Mouse (Mus musculus) intestine, embryonic 14.5 days (tissue): ENCODE data around the gene Fcrlb. TPM values are rescaled to one million over a fixed set of nuclear protein-coding genes. Genes with fewer than 3 reads are reported as not detected.

Source experiments
- ATAC-seq: fragments of 200-750 bp; cut with Nextera tagmentation; replicated peaks from 2 replicates; pipeline ENCODE4 v1.8.0; 2017; ENCODE audit warnings: low read depth, moderate number of reproducible peaks, moderate TSS enrichment, moderate library complexity; ENCODE audit not compliant: low FRiP score, low TSS enrichment
- DNase-seq: peaks from one replicate; pipeline ENCODE4 v3.0.0-alpha.2; 2018; ENCODE audit warnings: low spot score
- H3K27ac ChIP-seq: fragments of 300-500 bp; sonication (generic); 2 replicates; pipeline ENCODE4 v1.5.1; 2014; ENCODE audit warnings: low read depth, mild to moderate bottlenecking, control low read depth
- H3K27me3 ChIP-seq: fragments of 300-500 bp; sonication (generic); replicated peaks from 2 replicates; pipeline ENCODE4 v1.6.1; 2014; ENCODE audit warnings: low read length, control low read depth; ENCODE audit not compliant: control insufficient read depth, insufficient read depth
- H3K36me3 ChIP-seq: fragments of 300-500 bp; sonication (generic); 2 replicates; pipeline ENCODE4 v1.6.1; 2014; ENCODE audit warnings: low read length, control low read depth; ENCODE audit not compliant: control insufficient read depth, insufficient read depth
- H3K4me1 ChIP-seq: fragments of 300-500 bp; sonication (generic); replicated peaks from 2 replicates; pipeline ENCODE4 v1.6.1; 2014; ENCODE audit warnings: low read length, control low read depth, mixed read lengths; ENCODE audit not compliant: control insufficient read depth, insufficient read depth
- H3K4me2 ChIP-seq: fragments of 300-500 bp; sonication (generic); 2 replicates; pipeline ENCODE4 v1.6.1; 2014; ENCODE audit warnings: low read length
- H3K4me3 ChIP-seq: fragments of 300-500 bp; sonication (generic); 2 replicates; pipeline ENCODE4 v1.5.1; 2014; ENCODE audit warnings: low read depth, low read length, control low read depth, mixed read lengths
- H3K9ac ChIP-seq: fragments of 300-500 bp; sonication (generic); 2 replicates; pipeline ENCODE4 v1.6.1; 2014; ENCODE audit warnings: mild to moderate bottlenecking, low read length
- H3K9me3 ChIP-seq: fragments of 300-500 bp; sonication (generic); 2 replicates; pipeline ENCODE4 v1.6.1; 2016; ENCODE audit warnings: low read length, control low read depth; ENCODE audit not compliant: control insufficient read depth
- WGBS: fragments of 180-500 bp; shearing (Covaris S2); extraction: QIAGEN DNeasy Blood & Tissue Kit; methylation state at CpG from one replicate; pipeline ENCODE4 v1.1.7; 2014; 5-methylcytosine and 5-hydroxymethylcytosine counted together
- polyA plus RNA-seq: library from polyadenylated mRNA; unstranded; fragments of >200 nt; fragmentation: Nextera tagmentation; extraction: Ambion mirVana; gene quantifications from 2 replicates; pipeline ENCODE4 v1.2.1, GENCODE M21; 2014

Fcrlb gene
- polyA plus RNA-seq, 1 experiment from 2014 or later = not detected

DNA sequence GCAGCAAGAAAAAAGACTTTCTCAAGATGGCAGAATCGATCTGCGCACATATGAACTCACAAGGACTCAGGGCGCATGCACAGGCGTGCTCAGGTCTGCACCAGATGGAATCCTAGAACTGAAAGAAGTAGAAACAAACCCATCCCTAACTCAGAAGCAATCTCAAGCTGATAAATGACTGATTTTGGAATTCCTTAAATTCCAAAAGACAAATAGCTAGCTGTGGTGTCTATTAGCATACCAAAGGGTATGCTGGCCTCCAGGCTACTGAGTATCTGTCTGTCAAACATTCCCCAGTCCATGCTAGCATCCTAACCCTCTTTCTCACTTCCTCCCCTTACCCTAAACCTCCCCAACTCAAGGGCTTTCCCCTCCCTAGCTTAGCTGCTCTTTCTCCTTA, 23.4 kb downstream of the Fcrlb start:
- ATAC-seq (no peak), DNase-seq (no peak)
- Histone ChIP-seq H3K27ac (no peak overlapping the region), H3K36me3 (no peaks in the 10 kb centered on the region), H3K9ac (no peak overlapping the region), H3K27me3 (no peaks in the 10 kb centered on the region), H3K9me3 (no peaks in the 10 kb centered on the region), H3K4me3 (no peak overlapping the region), H3K4me2 (no peak overlapping the region), H3K4me1 (peaks cover 6% of the 10 kb centered on the region; the same call in 1 of the 2 replicates)
- 61% methylated on average over 4 of the region's 4 CpGs for WGBS

- DNase-seq (peak; percentile 50), ATAC-seq (no peak; the same call in 1 of the 2 replicates)
- Histone ChIP-seq H3K27me3 (no peaks in the 10 kb centered on the region), H3K4me1 (peaks cover 7% of the 10 kb centered on the region; the same call in 1 of the 2 replicates), H3K36me3 (peaks cover 5% of the 10 kb centered on the region; the same call in 1 of the 2 replicates), H3K4me3 (0 out of 2 replicates have a peak overlapping the region, but pooled peaks have one; percentile 98), H3K4me2 (peak overlapping the region; percentile 61), H3K27ac (no peak overlapping the region), H3K9me3 (no peaks in the 10 kb centered on the region), H3K9ac (no peak overlapping the region)
- WGBS = 18% methylated on average over 6 of the region's 6 CpGs
Measured at GRCm38 (mm10) chr1:170886044-170886458, 26.7 kb downstream of the Fcrlb start.

DNA sequence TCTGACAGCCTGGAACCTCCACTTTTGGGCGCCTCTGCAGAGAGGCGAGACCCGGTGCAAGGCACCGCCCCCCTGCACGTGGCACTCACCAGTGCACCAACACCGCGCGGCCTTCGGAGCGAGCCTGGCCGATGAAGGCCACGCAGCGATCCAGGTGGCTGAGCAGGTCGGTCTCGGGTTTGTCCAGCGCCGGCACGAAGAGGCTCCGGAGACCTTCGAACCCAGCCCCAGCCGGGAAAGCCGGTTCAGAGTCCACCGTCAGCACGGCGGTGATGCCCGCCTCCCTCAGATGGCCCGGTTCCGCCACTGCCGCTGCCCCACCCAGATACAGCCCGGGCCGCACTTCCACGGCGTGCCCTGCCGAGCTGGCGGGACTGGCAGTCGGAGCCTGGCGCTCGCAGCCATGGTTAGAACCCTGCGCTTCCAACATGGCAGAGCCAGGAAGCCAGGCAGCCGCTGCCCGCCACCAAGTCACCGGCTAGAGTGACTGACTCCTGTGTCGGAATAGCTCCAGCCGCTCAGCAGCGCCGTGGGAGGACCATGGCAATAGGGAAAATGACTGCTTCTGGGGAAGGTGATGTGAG, 27.7 kb downstream of the Fcrlb start, which contains the start of the genes Gm26620 and Dusp12:
Gene Gm26620 (plus strand): TSS at position 88 of the 584 bp plus-strand sequence.
Gene Dusp12 (minus strand): TSS at position 563 of the 584 bp plus-strand sequence.
- peak within 1 kb of the TSS; percentile 70 for H3K27ac ChIP-seq
- peaks cover 7% of the 10 kb centered on the region; the same call in 1 of the 2 replicates for H3K4me1 ChIP-seq
- H3K36me3 ChIP-seq = peaks cover 15% of the 10 kb centered on the region
- H3K4me3 ChIP-seq = peak within 1 kb of the TSS; percentile 98
- peak; percentile 87 for ATAC-seq
- DNase-seq = peak; percentile 91
- 0% methylated on average over 45 of the region's 46 CpGs for WGBS
- H3K9me3 ChIP-seq = no peaks in the 10 kb centered on the region
- peak within 1 kb of the TSS; percentile 61 for H3K4me2 ChIP-seq
- H3K9ac ChIP-seq = peak within 1 kb of the TSS; percentile 89
- no peaks in the 10 kb centered on the region for H3K27me3 ChIP-seq

GRCm38 (mm10) chr1:170884390-170884789, 28.4 kb downstream of the Fcrlb start:
- Histone ChIP-seq H3K36me3 (peaks cover 22% of the 10 kb centered on the region), H3K9ac (peak overlapping the region; percentile 89), H3K27me3 (no peaks in the 10 kb centered on the region), H3K9me3 (no peaks in the 10 kb centered on the region), H3K4me1 (peaks cover 7% of the 10 kb centered on the region; the same call in 1 of the 2 replicates), H3K27ac (peak overlapping the region; percentile 70; the same call in 1 of the 2 replicates), H3K4me3 (peak overlapping the region; percentile 98), H3K4me2 (peak overlapping the region; percentile 61)
- ATAC-seq (no peak), DNase-seq (peak; percentile 58)
- 17% methylated on average over 8 of the region's 8 CpGs for WGBS

GRCm38 (mm10) chr1:170882915-170883485, 29.7 kb downstream of the Fcrlb start:
- peak overlapping the region; percentile 61 for H3K4me2 ChIP-seq
- no peak overlapping the region for H3K9ac ChIP-seq
- H3K36me3 ChIP-seq = peaks cover 32% of the 10 kb centered on the region
- DNase-seq (no peak), ATAC-seq (no peak)
- peaks cover 7% of the 10 kb centered on the region; the same call in 1 of the 2 replicates for H3K4me1 ChIP-seq
- 45% methylated on average over 5 of the region's 5 CpGs for WGBS
- H3K27ac ChIP-seq = no peak overlapping the region
- H3K4me3 ChIP-seq = no peak overlapping the region
- H3K27me3 ChIP-seq = no peaks in the 10 kb centered on the region
- H3K9me3 ChIP-seq = no peaks in the 10 kb centered on the region

DNA sequence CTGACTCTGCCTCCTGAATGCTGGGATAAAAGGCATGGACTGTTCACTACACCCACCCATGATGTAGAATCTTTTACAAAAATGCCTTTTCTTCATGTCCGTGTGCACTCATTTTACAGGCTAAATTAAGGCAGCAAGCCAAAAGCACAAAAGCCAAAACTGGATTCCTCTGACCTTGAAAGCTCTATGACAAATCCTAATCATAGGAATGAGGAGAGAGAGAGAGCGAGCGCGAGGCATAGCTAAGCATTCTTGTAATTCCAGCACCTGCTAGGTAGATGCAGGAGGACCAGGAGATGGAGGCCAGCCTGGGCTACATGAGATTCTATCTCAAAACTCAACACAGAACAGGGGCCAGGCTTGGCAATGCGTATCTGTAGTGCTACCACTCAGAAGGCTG, 35.8 kb downstream of the Fcrlb start:
- no peaks in the 10 kb centered on the region for H3K4me1 ChIP-seq
- H3K27me3 ChIP-seq = no peaks in the 10 kb centered on the region
- no peaks in the 10 kb centered on the region for H3K9me3 ChIP-seq
- no peak for ATAC-seq
- no peak overlapping the region for H3K9ac ChIP-seq
- H3K4me2 ChIP-seq = no peak overlapping the region
- H3K4me3 ChIP-seq = no peak overlapping the region
- WGBS = 90% methylated on average over 5 of the region's 5 CpGs
- no peak for DNase-seq
- H3K36me3 ChIP-seq = peaks cover 85% of the 10 kb centered on the region
- H3K27ac ChIP-seq = no peak overlapping the region

DNA sequence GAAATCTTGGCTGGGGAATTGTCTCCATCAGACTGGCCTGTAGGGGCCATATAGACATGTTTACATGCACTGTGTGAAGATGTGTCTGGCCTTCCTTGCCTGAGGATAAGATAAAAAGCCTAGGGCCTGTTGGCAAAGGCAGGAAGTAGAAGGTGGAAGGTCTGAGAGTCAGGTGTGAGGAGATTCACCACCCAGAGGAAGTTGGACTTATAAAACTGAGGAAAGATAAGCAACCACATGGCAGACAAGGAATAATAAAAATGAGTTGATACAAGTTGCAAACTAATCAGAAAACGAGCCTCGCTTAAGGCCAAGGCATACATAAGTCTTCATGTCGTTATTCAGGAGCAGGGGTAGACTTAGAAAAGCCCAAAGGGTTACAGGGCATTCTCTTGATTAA, 37.1 kb downstream of the Fcrlb start:
- Histone ChIP-seq H3K36me3 (peaks cover 81% of the 10 kb centered on the region), H3K4me2 (no peak overlapping the region), H3K4me3 (no peak overlapping the region), H3K9ac (no peak overlapping the region), H3K4me1 (no peaks in the 10 kb centered on the region), H3K27me3 (no peaks in the 10 kb centered on the region), H3K9me3 (no peaks in the 10 kb centered on the region), H3K27ac (no peak overlapping the region)
- DNase-seq (no peak), ATAC-seq (no peak)
- 73% methylated on average over 3 of the region's 3 CpGs for WGBS

- Histone ChIP-seq H3K36me3 (peaks cover 49% of the 10 kb centered on the region), H3K9me3 (no peaks in the 10 kb centered on the region), H3K9ac (no peak overlapping the region), H3K27me3 (no peaks in the 10 kb centered on the region), H3K4me1 (peaks cover 4% of the 10 kb centered on the region), H3K4me3 (no peak overlapping the region), H3K27ac (no peak overlapping the region), H3K4me2 (no peak overlapping the region)
- no peak for ATAC-seq
- WGBS = 99% methylated on average over 2 of the region's 2 CpGs
- no peak for DNase-seq
Measured at GRCm38 (mm10) chr1:170871961-170872360, 40.8 kb downstream of the Fcrlb start.
